Mouse (Mus musculus): ENCODE results near the gene Apol7e. TPM values are rescaled to one million over a fixed set of nuclear protein-coding genes. Genes with fewer than 3 reads are reported as not detected.

Gene Apol7e
- total RNA-seq (2023) = under 1 TPM in 1 of 2 experiments, not detected in 1; 0.41 TPM

GRCm38 (mm10) chr15:77698656-77699055 is at the start of gene Apol7e:
Gene Apol7e, plus strand, starts transcription at chr15:77698857.

GRCm38 (mm10) chr15:77728739-77729138 is 30.1 kb downstream of the Apol7e start, which contains the start of gene Apol9b:
Gene Apol9b, plus strand, starts transcription at chr15:77729039.

GRCm38 (mm10) chr15:77756848-77757247 is 58.2 kb downstream of the Apol7e start, which contains the start of gene Apol8:
Gene Apol8, minus strand, starts transcription at chr15:77757003.

Other genes with a start within 250 kb of the Apol7e start
- not detected for gene Apol10a, start 221.8 kb upstream of the Apol7e start, total RNA-seq (2023)
- gene Apol11a, start 190.6 kb upstream of the Apol7e start, total RNA-seq (2023) = not detected
- gene Apol7c, start 165.5 kb upstream of the Apol7e start, total RNA-seq (2023) = not detected
- gene 1700025B11Rik, start 137.0 kb upstream of the Apol7e start, total RNA-seq (2023) = not detected
- not detected for gene Apol10b, start 102.7 kb upstream of the Apol7e start, total RNA-seq (2023)
- not detected for gene Gm36245, start 99.6 kb upstream of the Apol7e start, total RNA-seq (2023)
- not detected for gene Apol11b, start 55.6 kb upstream of the Apol7e start, total RNA-seq (2023)
- gene Apol9b, start 30.2 kb downstream of the Apol7e start, total RNA-seq (2023) = not detected
- 10 to 100 TPM; 10.8 to 14.3 TPM for gene Apol8, start 58.1 kb downstream of the Apol7e start, total RNA-seq (2023)
- 100 to 1,000 TPM; 792 to 824 TPM for gene Myh9, start 143.3 kb downstream of the Apol7e start, total RNA-seq (2023)
- gene Txn2, start 230.1 kb downstream of the Apol7e start, total RNA-seq (2023) = 10 to 100 TPM; 90.1 to 92.3 TPM

Measured in B cell, adult 67 days (primary cell).